Mouse (Mus musculus): ENCODE data around the gene Pard3.

Gene Pard3

GRCm38 (mm10) chr8:127063551-127064360, at the start of gene Pard3:
Gene Pard3 (plus strand): TSS chr8:127063893.
- peak; percentile 69 to 73 for DNase-seq

- DNase-seq, result no peak
These were observed 41.9 kb upstream of the Pard3 start for GRCm38 (mm10) chr8:127021830-127022229.

- peak; percentile 1 to 2 for DNase-seq
These were observed 38.4 kb upstream of the Pard3 start for GRCm38 (mm10) chr8:127025256-127025717.

- DNase-seq, result no peak
These were observed 37.9 kb upstream of the Pard3 start for GRCm38 (mm10) chr8:127025775-127026174.

GRCm38 (mm10) chr8:127031476-127031875, 32.2 kb upstream of the Pard3 start:
- no peak for DNase-seq

GRCm38 (mm10) chr8:127038928-127039327, 24.8 kb upstream of the Pard3 start:
- DNase-seq, result no peak

GRCm38 (mm10) chr8:127049996-127050395, 13.7 kb upstream of the Pard3 start:
- DNase-seq, result no peak

- DNase-seq, result no peak
These were observed 11.6 kb upstream of the Pard3 start for GRCm38 (mm10) chr8:127052132-127052531.

GRCm38 (mm10) chr8:127055081-127055480, 8.6 kb upstream of the Pard3 start:
- DNase-seq, result no peak

- no peak for DNase-seq
These were observed 4.9 kb upstream of the Pard3 start for GRCm38 (mm10) chr8:127058759-127059158.

GRCm38 (mm10) chr8:127059826-127060225, 3.9 kb upstream of the Pard3 start:
- no peak for DNase-seq

- peak; percentile 31 to 58 for DNase-seq
These were observed 844 bp downstream of the Pard3 start for GRCm38 (mm10) chr8:127064361-127065112.

- peak in 1 of 2 experiments; percentile 13 for DNase-seq
These were observed 1.4 kb downstream of the Pard3 start for GRCm38 (mm10) chr8:127065113-127065473.

GRCm38 (mm10) chr8:127065791-127066190, 2.1 kb downstream of the Pard3 start:
- DNase-seq, result no peak

- no peak for DNase-seq
These were observed 2.8 kb downstream of the Pard3 start for GRCm38 (mm10) chr8:127066501-127066900.

GRCm38 (mm10) chr8:127068719-127069118, 5.0 kb downstream of the Pard3 start:
- DNase-seq, result no peak

GRCm38 (mm10) chr8:127070225-127070624, 6.5 kb downstream of the Pard3 start:
- DNase-seq, result peak; percentile 73 to 83

GRCm38 (mm10) chr8:127073052-127073618, 9.4 kb downstream of the Pard3 start:
- DNase-seq, result no peak

- peak; percentile 76 to 78 for DNase-seq
These were observed 12.8 kb downstream of the Pard3 start for GRCm38 (mm10) chr8:127076511-127076910.

- no peak for DNase-seq
These were observed 15.6 kb downstream of the Pard3 start for GRCm38 (mm10) chr8:127079244-127079805.

GRCm38 (mm10) chr8:127081297-127081696, 17.6 kb downstream of the Pard3 start:
- DNase-seq, result no peak

- no peak for DNase-seq
These were observed 18.8 kb downstream of the Pard3 start for GRCm38 (mm10) chr8:127082486-127082885.

GRCm38 (mm10) chr8:127084565-127084964, 20.9 kb downstream of the Pard3 start:
- no peak for DNase-seq

Data from kidney, adult 8-10 months (tissue).